Mouse (Mus musculus) urinary bladder, adult 2 months (tissue): ENCODE data around the gene Ces1g. TPM values are rescaled to one million over a fixed set of nuclear protein-coding genes. Genes with fewer than 3 reads are reported as not detected.

ENCODE experiments used
- DNase-seq: peaks from one replicate; pipeline ENCODE4 v3.0.0; 2022; ENCODE audit warnings: low spot score
- polyA plus RNA-seq: library from polyadenylated mRNA; depleted of rRNA; stranded (reverse); fragments of >200 nt; gene quantifications from 2 replicates; pipeline ENCODE4 v1.2.3, GENCODE M21; 2012; rRNA removed

Gene Ces1g
- 1.4 and 1.5 TPM in 2 replicates for polyA plus RNA-seq

DNA sequence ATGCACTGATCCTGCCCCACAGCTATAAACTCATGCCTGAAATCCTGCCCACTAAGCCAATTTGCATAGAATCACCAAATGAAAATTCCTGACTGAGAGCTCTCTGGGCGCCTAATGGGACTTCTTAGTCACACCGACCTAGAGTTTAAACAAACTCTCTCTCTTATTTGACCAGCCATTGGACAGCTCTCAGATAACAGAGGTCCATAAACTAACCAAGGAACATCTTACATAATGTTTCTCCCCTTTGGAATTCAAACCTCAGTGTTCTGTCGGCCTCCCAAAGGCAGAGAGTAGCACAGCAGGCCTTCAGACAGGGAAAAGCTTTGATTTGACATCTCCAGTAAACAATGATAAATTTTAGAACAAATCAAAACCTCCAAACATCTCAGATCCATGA lies at the start of gene Ces1g:
Gene Ces1g, minus strand, starts transcription at position 102 of the 400 bp plus-strand sequence.
- DNase-seq = no peak

DNA sequence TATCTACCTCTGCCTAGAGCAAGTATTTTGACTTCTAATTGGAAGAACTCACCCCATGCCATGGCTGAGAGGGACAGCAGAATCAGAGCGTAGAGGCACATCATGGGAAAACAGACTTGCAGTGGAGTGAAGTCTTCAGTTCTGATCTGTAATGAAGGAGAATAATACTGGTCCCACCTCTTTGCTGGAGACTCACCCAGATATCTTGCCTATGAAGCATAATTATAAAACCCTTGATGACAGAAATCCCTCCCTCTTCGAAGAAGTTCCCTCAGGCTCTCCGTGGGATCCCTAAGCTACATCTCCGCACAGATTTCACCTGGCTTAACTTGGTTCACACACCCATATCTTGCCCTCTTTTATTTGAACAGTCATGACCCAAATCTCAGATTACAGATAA lies 42.5 kb upstream of the Ces1g start, which contains the start of gene Ces1h:
Gene Ces1h, minus strand, starts transcription at position 101 of the 400 bp plus-strand sequence.
- no peak for DNase-seq

DNA sequence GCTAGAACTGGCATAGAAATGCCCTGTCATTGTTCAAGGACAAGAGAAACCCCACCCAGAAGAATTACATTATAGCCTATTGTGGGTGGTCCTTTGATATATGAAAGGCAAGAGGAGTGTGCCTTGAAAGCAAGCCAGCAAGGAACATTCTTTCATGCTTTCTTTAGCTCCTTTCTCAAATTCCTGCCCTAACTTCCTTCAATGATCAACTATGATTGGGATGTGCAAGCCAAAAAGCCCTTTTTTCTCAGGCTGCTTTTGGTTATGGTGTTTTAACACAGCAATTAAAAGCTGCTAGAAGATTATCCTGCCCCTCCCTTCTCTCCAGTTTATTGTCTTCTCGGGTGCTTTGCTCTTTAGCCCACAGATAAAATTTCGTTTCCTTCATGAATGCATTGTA lies 32.4 kb upstream of the Ces1g start:
- no peak for DNase-seq

DNA sequence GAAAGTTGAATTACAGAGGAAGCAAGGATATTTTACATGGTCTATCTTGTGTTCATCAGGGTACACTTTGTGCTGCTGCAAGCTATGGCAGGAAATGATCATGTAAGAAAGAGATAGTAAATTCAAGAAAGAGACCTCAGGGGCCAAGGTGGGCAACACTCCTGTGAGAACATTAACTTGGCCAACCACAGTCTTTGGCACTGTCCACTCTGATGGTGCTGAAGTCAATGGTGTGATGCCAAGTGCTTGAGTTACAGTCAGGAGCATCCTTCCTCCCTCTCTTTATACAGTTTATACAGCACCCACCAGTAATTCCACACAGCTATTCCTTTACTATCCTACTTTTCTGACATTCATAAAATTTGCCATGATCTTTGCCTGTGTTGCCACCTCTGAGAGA lies 23.0 kb upstream of the Ces1g start:
- DNase-seq = no peak

DNA sequence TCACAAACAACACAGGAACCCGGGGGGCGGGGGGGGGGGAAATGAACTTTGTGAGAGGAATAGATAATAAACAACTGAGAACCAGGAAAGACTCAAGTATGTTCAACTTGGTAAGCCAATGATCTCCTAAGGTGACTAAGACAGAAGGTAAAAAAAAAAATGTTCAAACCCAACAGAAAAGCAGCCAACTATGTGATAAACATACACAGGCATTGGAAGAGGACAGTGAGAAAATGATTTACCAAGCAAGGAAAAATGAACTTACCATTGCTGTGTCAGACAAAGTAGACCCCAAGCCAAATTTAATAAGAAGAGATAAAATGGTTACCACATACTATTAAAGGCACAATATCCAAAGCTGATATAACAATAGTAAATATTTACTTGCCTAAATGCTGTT lies 2.4 kb upstream of the Ces1g start:
- no peak for DNase-seq

DNA sequence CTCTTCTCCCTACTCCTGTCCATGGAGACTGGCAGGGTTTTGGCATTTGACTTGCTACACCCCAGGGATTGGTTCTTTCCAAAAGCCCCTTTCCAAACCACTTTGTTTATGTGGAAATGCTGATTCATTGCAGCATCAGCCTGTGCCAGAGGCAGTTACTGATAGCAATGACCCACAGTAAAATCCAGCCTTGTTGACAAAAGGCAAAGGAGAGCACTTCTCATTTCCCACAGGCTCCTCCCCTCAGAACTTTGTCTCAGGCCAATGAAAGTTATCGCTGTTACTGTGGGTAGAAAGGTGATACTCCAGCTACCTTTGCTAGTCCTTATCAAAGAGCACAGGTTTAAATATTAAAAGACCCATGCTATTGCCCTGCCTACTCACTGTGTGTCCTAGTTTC lies 4.4 kb downstream of the Ces1g start:
- DNase-seq = no peak

DNA sequence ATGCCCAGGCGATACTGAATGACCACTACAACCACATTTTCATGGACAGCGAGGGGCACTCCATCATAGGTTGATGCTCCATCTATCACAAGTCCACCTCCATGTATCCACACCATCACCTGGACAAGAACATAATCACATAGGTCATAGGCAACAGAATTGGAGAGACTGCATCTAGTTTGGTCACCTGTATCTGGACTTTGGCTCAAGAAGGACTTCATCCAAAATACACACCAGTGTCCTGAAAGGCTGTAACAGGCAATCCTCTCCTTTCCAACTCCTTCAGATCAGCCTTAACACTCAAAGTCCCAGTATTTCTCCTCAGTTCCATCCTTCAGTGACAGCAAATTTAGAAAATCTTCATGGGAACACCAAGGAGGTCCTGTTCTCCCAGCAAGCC lies 6.0 kb downstream of the Ces1g start:
- DNase-seq = no peak

DNA sequence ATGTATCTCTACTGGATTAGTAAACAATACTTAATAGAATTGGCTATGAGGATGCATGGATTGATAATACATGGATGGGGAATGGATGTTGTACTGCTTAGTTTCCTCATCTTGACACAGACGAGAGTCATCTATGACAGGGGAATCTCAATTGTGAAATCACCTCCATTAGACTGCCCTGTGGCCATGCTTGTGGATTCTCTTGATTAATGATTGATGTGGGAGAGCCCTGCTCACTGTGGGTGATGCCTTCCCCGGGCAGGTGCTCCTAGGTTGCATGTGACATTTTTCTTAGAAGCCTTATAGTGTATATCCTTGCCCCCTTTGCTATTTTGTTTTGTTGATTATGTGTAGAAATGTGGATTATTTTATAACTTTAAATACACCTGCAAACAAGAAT lies 12.0 kb downstream of the Ces1g start:
- no peak for DNase-seq

DNA sequence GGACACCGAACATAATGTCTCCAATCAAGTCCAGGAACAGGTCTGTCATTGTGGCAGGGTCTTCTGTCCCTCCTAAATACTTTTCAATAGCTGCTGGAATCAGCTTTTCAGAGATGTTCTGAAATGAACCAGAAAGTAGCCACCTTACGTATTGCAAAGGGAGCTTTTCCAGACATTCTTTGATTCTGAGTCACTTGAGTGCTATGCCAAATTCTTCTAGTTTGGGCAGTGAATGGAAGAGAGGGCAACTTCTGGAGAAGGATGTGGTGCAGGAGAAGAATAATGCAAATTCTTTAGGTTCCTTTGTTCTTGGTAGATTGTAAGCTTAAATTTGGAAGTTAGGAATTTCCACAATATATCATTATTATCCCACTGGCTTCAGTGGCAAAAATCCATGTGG lies 20.1 kb downstream of the Ces1g start:
- no peak for DNase-seq

DNA sequence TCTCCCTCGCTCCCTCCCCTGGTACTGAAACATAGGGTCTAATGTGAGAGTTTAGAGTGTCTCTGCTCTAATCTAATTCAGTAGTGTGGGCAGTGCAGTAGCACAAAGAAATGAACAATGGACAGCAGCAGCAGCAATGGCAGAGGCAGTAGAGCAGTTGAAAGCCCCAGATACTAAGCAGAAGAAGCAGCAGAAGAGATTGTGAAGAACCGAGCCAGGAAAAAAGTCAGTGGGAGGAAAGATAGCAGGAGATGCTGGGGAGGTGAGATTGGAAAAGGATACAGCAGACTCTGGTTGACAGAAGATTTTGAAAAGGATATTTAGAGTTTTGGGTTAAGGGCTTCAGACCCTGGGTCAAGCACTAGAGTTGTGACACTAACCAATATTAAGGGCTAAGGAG lies 21.6 kb downstream of the Ces1g start:
- no peak for DNase-seq

DNA sequence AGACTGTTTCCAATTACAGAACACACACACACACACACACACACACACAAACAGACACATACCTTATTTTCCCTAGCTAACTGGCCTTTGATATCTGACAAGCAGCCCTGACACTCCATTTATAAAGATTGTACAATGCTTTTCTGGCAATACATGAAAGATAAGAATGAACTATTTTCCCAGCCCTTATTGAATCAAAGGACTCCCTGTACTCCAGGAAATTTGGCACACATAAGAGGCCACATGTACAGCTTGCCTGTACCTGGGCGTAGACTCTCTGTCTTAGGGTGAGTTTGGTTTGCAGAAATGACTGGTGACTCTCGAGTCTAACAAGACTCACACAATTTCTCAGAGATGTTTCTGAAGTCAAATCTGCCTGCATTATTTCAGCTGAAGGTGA lies 53.2 kb downstream of the Ces1g start:
- DNase-seq = no peak

DNA sequence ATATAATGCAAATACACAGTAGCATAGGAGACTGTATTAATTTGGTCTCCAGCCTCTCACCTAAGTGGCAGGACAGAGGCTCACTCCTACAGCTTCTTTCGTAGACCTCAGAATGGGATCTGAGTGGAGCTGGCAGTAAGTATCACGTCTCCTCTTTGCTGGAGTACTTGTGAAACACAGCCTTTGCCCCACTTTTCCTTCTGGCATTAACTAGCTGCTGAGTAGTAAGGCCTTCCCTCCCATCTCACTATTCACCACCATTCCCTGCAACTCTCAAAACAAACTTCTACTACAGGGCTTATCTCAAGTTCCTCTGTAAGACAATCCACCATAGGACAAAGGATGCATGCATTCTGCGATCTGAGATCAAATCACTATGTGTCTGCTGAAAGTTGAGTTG lies 54.8 kb downstream of the Ces1g start:
- no peak for DNase-seq

DNA sequence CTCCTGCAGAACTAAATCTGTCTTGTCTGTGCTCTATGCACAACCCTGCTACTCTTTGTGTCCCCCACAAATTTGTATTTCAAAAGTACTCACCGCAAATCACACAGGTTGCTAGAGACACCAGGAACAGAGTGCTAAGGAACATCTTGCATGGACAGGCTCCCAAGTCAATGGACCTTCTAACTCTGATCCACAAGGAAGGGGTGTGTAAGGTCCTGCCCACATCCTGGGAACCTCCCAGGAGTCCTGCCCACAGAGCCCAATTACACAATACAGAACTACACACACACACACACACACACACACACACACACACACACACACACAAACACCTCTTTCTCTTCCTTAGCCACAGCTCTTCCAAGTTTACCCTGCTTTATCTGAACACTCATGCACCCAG lies 57.6 kb downstream of the Ces1g start, which contains the start of gene Ces1f:
Gene Ces1f, minus strand, starts transcription at position 192 of the 400 bp plus-strand sequence.
- DNase-seq = no peak

DNA sequence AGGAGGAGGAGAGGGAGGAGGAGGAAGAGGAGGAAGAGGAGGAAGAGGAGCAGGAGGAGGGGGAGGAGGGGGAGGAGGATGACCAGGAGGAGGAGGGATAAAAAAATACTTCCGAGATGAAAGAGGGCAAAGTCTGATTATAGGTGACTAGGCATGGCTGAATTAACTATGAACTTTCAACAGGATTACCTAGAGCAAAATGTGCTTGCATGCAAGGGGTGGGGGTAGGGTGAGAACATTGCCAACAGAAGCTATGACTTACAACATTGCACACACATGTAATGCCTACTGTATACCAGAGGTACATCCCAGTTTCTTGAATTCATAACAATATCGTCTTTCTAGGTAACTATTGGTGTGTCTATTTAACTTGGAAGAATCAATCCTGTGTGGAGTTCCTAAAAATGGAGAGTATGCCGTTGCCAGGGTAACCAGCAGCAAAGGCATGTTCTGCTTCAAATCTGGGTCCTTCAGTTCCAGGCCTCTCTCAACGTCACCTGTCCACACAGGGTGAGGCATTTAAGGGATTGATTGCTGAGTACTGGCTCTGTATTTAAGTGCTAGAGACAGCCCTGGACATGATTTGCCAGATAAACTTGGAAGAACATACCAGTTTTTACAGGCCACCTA lies 58.8 kb downstream of the Ces1g start:
- DNase-seq = no peak

DNA sequence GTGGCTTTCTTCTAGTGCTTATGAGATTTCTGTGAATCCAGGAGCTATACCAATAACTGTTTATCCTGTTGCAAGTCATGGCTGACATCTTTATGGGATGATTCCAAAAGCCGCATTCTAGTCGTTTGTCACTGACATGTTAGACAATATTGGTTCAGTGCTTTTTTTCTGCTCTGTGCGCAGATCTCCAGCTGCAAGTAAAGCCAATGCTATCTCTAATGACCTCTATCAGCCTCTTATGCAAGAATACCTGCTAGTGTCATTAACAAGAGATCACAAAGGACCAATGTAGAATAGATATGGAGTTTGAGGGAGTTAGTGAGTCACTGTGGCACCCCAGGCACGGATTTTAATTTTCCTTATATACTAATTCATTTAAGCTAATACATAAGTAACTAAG lies 62.5 kb downstream of the Ces1g start:
- no peak for DNase-seq

DNA sequence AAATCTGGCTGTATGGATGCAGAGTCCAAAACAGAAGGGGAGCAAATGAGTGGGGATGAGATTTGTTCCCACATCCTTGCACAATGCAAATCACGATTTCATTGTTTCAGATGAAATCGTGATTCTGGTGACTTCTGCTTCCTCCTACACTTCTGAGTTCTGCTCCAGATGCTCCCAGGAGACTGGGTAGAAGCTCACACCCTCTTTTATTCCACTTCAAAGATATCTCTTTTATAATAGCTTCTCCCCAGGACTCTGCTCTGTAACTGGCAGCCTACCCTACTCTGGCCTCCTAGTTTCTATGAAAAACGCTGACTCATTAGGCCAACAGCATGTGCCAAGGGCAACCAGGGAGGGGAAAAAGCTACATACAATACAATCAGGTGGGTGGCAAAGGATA lies 63.8 kb downstream of the Ces1g start:
- DNase-seq = no peak

DNA sequence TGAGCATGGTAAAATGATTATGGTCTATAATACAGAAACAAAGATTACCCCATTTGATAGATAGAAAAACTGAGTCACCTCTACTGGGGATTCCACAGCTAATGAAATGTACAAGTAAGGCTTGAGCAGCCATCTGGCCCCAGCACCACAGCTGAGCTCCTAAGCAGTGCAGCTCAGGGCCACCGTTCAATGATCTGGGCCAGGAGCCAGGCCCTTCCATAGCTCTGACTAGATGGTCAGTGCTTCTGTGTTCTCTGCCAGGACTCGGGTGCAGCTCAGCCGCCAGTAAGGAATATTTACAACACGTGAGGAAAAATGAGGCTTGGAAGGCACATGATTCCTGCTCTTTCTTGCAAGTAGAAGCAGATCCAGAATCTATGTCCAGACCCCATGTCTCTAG lies 64.4 kb downstream of the Ces1g start:
- no peak for DNase-seq

DNA sequence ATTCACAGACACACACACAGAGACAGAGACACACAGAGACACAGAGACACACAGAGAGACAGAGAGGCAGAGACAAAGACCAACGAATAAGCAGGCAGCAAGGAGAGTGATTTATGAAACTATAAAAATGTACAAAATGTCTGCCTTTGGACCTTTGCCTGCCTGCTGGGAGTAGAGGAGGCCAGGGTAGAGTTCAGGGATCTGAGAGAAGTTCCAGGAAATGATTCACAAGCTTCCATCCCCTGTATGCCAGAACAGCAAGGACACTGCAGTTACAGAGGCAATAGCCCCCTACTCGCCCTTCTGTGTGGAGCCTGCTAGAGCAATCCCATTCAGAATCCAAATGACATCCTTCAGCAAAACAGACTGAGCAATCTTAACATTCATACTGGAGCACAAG lies 75.7 kb downstream of the Ces1g start:
- no peak for DNase-seq

DNA sequence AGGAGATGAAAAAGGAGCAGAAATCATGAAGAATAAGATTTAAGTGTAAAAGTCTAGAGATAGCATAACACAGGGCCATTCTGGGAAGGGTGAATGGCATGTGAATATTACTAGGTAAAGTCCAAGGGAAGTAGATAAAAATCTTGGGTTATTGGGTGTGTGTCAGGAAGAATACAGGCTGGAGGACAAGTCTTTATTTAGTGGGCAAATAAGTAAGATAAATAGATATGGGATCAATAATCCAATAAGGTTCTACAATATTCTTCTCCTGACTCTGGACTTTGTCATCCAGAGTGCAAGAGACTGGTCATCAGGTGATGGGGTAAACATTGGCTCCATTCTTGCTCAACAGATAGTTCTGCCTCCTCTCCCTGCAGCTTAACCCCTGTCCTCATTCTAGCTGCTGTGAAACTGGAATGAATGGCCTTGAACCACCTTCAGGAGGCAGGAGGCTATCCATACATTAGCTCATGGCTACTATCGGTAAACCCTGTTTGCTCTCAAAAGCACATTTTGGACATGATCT lies 84.6 kb downstream of the Ces1g start:
- DNase-seq = no peak

Other genes with a start within 250 kb of the Ces1g start
- gene Ces1c, start 206.0 kb downstream of the Ces1g start, polyA plus RNA-seq = not detected in 2 replicates
- 11.4 and 35.7 TPM in 2 replicates for gene Ces1d, start 139.5 kb downstream of the Ces1g start, polyA plus RNA-seq
- gene Ces1e, start 107.7 kb downstream of the Ces1g start, polyA plus RNA-seq = 0.15 TPM in 1 of 2 replicates, not detected in the other
- gene Ces1f, start 57.6 kb downstream of the Ces1g start, polyA plus RNA-seq = 2.3 and 5.2 TPM in 2 replicates
- gene Ces1h, start 42.4 kb upstream of the Ces1g start, polyA plus RNA-seq = 0.03 TPM in 1 of 2 replicates, not detected in the other
- gene Ces5a, start 198.5 kb upstream of the Ces1g start, polyA plus RNA-seq = 0.07 TPM in 1 of 2 replicates, not detected in the other